Mouse (Mus musculus): ENCODE results near the gene Fgfr2.

DNA sequence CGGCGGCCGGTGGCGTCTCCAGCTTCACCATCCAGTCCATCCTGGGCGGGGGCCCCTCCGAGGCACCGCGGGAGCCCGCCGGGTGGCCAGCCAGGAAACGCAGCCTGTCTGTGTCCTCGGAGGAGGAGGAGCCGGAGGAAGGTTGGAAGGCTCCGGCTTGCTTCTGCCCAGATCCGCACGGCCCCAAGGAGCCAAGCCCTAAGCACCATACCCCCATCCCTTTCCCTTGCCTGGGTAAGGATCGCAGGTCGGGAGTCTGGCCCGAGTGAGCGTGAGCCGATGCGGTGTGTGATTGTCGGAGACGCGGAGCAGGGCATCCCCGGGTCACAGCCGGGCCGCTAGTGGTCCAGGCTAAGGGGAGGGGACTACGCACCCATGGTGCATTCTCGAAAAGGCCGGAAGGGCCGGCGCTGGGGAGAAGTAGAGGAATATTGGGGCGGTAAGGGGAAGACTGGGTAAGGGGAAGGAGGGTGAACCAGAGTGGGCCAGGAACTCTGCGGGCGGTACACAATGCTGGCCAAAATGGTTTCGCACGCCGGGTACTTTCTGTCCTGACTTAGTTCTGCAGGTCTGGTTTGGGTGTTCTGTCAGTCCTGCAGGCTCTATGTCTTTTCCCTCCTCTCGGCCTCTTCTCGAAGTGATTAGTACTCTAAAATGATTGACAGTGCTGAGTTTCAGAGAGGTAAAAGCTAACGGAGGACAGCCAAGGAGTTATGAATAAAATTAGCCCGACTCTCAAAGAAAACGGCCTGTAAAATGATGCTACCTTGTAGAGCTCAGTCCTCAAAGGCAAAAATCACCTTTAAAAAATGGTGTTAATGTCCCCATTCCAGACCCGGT is 1568.6 kb downstream of the Fgfr2 start:
- no peak for TF ChIP-seq CTCF (conservative IDR thresholded peaks at IDR 0.05; ENCODE audit: insufficient read depth, insufficient read length, low read depth, low read length)
- no peak for TF ChIP-seq POLR2A (IDR thresholded peaks at IDR 0.05; ENCODE audit: low read depth, low read length)

Measured in kidney, adult 2 months (tissue).